Mouse (Mus musculus) brown adipose tissue, adult 24 weeks (tissue): ENCODE data around the gene 5730522E02Rik. TPM values are rescaled to one million over a fixed set of nuclear protein-coding genes. Genes with fewer than 3 reads are reported as not detected.
"Not testable (repeated sequence)": the region's sequence is repeated elsewhere in the genome, so short reads cannot be mapped to it uniquely, and the experiment has no call there.

Source experiments
- H3K27ac ChIP-seq: fragments of 200-500 bp; replicated peaks from 2 replicates; pipeline ENCODE4 v1.5.1; 2012; ENCODE audit warnings: low read depth, mild to moderate bottlenecking, low read length
- H3K4me1 ChIP-seq: fragments of 200-500 bp; 2 replicates; pipeline ENCODE4 v1.6.1; 2012; ENCODE audit warnings: low read length, mixed read lengths; ENCODE audit not compliant: control insufficient read depth, insufficient read depth, insufficient read length
- H3K4me3 ChIP-seq: fragments of 200-500 bp; 2 replicates; pipeline ENCODE4 v1.5.1; 2012; ENCODE audit warnings: low read depth, mild to moderate bottlenecking, low read length, moderate library complexity; ENCODE audit not compliant: insufficient read depth
- polyA plus RNA-seq: library from polyadenylated mRNA; stranded (reverse); fragments of >200 nt; gene quantifications from 2 replicates; pipeline ENCODE4 v1.2.4, GENCODE M21; 2012; ENCODE audit not compliant: missing spikeins, insufficient read depth, insufficient read length

Gene 5730522E02Rik
- not detected in 2 replicates for polyA plus RNA-seq

DNA sequence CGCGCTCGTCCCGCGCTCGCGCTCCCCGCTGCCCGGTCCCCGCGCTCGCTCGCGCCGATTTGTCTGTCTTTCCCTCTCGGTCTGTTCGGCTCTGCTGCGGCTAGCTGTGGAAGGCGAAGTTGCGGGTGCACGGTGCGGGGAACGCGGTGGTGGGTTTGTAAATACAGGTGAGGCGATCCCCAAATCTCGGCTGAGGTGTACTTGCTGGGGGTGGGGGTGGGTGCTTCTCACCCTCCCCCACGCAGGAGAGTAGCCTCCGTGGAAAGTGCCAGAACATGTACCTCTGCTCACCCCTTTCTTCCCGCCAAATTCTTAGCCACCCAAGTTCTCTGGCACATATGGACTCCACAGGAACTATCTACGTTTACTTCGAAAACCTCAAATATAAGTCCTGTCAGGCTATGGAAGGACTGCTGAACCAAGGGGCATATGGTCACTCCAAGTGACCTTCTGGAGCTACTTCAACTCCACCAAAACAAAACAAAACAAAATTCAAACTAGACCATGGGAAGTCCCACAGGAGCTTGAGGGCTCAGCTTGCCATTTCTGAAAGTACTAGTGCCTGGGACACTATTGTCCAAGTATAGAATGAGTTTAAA is at the start of gene 5730522E02Rik:
5730522E02Rik (minus strand) TSS at position 182 of the 599 bp plus-strand sequence.
- H3K4me1 ChIP-seq = no peaks in the 10 kb centered on the region
- H3K27ac ChIP-seq = no peak within 1 kb of the TSS
- peak within 1 kb of the TSS; percentile 71 for H3K4me3 ChIP-seq

DNA sequence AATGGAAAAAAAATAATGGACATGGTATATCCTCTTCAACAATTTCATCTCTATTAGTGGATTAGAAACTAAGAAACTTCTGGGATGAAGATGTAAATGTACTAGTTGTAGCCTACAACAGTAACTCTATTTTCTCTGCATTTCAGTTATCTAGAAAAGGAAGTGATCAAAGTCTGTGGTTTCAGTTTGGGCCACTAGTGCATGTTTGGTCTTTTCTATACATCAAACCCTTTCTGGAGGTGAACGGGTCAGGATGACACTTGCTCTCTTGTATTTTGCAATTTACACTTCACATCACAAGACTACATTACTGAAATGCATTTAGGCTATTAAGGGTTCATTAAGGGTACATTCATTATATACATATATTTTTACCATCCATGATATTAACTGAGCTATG is 26.0 kb upstream of the 5730522E02Rik start:
- no peak overlapping the region for H3K27ac ChIP-seq
- H3K4me1 ChIP-seq = no peaks in the 10 kb centered on the region
- no peak overlapping the region for H3K4me3 ChIP-seq

DNA sequence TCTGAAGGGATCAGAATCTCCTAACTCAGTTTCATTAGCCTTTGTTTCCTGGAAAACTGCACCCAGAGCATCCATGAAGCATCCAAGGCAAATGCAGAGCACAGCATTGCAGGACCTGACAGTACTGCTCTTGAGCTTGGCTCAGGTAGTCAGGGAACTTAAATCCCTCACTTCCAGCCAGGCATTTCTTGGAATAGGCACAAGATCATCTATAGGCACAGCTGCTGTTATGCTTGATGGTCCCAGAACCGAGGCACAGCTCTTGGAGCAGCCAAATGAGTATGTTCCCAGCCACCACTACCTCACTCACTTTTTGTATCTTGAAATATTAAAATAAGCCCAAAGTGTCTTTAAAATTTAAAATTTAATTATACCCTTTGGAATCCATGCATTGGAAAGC is 19.3 kb upstream of the 5730522E02Rik start:
- Histone ChIP-seq H3K4me3 (no peak overlapping the region), H3K4me1 (no peaks in the 10 kb centered on the region), H3K27ac (no peak overlapping the region)

DNA sequence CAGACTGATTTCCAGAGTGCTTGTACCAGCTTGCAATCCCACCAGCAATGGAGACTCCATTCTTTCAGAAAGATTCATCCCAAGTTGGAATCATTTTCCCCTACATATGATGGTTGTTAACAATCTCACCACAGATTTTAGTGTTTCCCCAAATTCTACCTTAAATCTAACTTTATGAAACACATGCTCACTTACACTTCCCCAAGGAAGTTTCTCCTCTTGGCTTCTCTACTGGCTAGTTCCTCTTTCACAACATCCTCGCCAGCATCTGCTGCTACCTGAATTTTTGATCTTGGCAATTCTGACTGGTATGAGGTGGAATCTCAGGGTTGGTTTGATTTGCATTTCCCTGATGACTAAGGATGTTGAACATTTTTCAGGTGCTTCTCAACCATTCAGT is 3.1 kb upstream of the 5730522E02Rik start:
- not testable (repeated sequence) for H3K4me1 ChIP-seq, H3K4me3 ChIP-seq, H3K27ac ChIP-seq

DNA sequence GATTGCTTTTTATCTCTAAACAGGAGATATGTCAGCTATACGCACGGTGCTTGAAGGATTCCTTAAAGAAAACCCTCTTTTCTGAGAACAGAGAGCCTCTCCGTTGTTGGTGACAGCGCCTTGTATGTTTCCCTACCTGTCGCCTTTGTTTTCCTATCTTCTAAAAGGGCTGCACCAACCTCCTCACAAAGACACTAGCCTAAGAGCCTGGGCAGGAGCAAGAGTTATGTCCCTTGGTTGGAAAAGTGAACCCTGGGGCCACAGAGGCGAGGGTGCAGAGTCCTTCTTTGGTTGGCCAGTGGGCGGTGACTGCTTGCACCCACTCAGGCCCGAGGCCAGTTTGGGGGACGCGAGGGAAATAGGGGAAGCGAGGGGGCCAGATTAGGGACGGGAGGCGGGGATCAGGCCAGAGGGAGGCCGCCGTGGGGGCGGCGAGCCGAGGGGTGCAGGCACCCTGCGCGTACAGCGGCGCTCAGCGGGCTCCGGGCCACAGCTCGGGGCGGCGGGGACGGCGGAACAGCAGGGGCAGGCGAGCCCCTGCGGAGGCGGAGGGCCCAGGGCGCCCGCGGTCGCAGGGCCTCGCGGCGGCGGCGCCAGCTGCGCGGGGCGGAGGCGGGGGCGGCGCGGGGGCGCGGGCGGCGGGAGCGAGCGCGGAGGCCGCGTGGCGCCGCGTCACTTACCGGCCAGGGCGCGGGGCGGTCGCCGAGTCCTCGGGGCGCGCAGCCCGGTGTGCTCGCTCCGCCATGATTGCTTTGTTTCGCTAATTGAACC is 567 bp downstream of the 5730522E02Rik start:
- Histone ChIP-seq H3K4me1 (no peaks in the 10 kb centered on the region), H3K4me3 (peak overlapping the region; percentile 71), H3K27ac (no peak overlapping the region)

DNA sequence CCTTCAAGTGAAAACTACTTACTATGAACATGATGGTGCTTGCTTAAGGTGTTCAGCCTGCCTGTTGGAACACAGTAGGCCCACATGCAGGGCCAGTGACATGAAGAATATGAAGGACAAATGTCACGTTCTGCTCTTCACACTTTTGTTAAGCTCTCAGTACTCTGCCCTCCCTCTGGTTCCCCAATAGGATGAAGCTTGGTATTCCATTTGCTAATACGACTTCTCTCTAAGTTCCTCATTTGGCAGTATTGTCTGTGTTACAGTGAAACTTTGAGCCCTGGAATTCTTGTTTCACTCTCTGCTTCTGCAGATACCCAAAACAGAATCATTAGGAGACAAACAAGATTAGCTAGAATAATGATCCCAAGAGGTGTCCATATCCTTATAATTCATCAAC is 7.1 kb downstream of the 5730522E02Rik start:
- Histone ChIP-seq H3K27ac (no peak overlapping the region), H3K4me3 (no peak overlapping the region), H3K4me1 (no peaks in the 10 kb centered on the region)

DNA sequence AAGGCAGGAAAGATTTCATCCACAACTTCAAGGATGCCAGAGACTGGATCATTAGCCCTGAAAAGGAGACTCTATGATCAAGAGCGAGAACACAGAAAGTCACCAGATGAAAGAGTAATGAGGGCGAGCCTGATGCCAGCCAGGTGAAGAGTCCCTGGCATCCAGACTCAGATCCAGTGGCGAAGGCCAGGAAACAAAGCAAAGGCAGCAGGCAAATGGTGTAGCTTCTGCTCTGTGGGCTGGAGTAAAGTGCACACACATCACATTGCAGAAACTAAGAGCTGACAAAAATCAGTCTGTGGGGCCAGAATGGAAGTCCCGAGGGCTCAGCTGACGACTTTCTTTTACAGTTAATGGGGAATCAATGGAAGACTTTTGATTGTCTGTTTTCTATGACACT is 7.7 kb downstream of the 5730522E02Rik start:
- no peak overlapping the region for H3K27ac ChIP-seq

DNA sequence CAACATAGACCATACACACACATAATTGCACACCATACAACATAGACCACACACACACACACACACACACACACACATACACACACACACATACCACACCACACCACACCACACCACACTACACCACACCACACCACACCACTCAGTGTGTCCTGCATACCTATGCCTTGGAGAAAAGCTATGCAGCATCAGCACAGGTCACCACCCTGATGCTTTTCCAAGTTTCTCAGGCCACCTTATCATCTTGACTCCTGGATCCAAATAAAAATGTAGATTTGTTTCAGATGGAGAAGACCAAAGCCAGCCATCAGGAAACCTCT is 8.8 kb downstream of the 5730522E02Rik start:
- H3K4me3 ChIP-seq = no peak overlapping the region
- no peak overlapping the region for H3K27ac ChIP-seq
- no peaks in the 10 kb centered on the region for H3K4me1 ChIP-seq

More for the DNA sequence above, 7.7 kb downstream of the 5730522E02Rik start:
- Histone ChIP-seq H3K4me1 (no peaks in the 10 kb centered on the region), H3K4me3 (no peak overlapping the region)

DNA sequence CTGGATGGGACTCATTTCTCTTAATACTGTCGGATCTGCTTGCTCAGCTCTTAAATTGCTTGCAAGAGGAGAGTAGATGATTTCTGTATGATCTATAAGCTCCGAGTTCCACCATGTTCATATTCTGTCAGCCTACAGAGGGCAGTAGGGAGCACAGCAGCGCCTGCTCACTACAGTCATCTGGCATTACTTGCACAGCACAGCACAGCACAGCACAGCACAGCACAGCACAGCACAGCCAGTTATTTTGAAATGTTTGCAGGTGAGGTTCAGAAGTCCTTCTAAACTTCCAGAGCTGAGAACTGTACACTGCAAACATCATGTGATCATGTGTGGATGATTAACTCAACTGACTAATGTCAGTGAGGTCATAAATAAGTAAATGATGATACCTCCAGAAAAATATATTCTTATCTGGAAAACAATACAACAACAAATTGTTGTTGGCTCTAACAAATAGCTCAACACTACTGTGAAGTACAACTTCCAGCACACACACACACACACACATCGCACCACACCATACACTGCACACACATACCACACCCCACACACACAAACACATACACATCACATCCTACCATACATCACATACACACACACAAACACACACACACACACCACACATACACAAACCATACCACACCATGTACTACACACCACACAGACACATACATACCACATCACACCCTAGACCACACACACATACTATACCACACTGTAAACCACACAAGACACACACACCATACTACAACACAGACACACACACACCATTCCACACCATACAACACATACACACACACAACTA is 9.4 kb downstream of the 5730522E02Rik start:
- Histone ChIP-seq H3K27ac (no peak overlapping the region), H3K4me1 (no peaks in the 10 kb centered on the region), H3K4me3 (no peak overlapping the region)

DNA sequence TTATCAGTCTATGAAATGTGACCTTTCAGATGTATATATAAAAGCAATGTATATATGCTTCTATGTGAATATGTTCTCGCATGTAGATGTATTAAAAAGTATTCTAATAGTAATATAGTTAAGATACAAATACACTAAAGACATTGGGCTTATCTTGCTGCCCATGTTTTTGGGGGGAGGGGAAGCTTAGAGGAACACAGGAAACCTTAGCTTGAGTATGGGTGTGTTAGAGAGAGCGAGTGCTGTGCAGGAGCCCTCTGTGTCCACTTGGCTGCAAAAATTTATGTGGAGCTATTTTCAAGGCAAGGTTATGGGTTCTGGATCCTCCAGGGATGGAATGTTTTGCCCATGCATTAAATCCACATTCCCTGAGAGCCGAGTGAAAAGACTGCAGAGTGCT is 15.1 kb downstream of the 5730522E02Rik start:
- no peak overlapping the region for H3K4me3 ChIP-seq
- no peak overlapping the region for H3K27ac ChIP-seq
- H3K4me1 ChIP-seq = no peaks in the 10 kb centered on the region

DNA sequence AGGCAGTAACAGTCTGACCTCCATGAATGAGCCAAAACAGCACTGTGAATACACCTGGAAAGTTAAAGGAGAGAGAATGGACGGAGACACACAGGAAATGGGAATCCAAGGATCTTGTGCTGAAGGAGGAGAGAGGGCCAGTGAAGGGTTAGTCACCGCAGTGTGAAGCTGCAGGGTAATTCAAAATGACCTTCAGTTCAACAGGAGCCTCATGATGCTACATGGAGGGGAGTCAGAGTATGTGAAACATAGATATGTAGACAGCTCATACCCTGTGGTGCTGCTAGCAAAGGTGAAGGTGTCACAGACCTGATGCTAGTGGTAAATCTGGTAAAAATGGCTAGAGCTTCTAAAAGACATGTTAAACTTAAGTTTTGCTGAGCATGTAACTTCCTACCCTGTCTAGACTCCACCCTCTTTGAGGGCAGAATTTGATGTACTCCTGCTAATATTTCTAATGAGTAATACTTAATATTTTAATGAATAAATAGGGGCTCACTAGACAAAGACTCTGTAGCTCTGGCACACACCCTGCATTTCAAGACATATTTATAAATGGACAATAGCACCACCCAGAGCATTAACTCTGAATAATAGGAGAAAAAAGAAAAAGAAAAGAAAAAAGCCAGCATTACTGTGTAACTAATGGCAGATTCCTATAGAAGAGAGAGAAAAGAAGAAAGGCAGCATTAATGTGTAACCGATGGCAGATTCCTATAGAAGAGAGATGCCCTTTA is 23.2 kb downstream of the 5730522E02Rik start:
- no peak overlapping the region for H3K4me3 ChIP-seq
- no peaks in the 10 kb centered on the region for H3K4me1 ChIP-seq
- H3K27ac ChIP-seq = no peak overlapping the region

DNA sequence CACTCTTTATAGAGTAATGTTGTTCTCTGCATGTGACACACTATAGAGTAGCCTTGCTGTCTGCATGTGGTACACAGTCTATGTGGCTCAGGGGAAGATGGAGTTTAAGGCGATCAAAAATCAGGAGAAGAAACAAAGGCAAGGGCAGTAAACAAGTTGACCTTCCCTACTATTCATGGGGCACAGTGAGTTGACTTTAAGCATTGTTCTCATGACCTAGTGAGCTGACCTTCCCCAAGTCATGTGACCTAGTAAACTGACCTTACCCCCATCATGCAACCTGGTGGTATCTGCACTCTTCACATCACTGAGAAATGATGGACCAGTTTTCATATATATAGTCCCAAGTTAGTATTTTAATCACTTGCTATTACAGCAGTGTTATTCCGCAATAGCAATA is 40.0 kb downstream of the 5730522E02Rik start:
- no peak overlapping the region for H3K4me3 ChIP-seq
- no peaks in the 10 kb centered on the region for H3K4me1 ChIP-seq
- no peak overlapping the region for H3K27ac ChIP-seq

DNA sequence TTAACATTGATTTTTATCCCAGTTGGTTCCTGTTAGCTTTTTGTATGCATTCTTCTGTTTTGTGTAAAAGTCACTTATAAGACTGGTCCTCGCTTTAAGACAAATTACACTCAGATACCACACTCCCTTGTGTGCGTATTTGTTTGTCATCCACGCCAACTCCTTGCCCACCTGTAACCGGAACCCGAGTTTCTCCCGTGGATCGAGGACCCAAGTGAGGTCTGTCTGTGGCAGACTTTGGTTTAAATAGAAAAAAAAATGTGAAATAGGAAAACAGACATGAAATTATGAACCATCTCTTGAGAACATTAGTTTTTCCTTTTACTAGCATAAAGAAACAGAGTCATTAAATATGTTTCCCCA is 43.0 kb downstream of the 5730522E02Rik start:
- Histone ChIP-seq H3K27ac (no peak overlapping the region), H3K4me1 (no peaks in the 10 kb centered on the region), H3K4me3 (no peak overlapping the region)

DNA sequence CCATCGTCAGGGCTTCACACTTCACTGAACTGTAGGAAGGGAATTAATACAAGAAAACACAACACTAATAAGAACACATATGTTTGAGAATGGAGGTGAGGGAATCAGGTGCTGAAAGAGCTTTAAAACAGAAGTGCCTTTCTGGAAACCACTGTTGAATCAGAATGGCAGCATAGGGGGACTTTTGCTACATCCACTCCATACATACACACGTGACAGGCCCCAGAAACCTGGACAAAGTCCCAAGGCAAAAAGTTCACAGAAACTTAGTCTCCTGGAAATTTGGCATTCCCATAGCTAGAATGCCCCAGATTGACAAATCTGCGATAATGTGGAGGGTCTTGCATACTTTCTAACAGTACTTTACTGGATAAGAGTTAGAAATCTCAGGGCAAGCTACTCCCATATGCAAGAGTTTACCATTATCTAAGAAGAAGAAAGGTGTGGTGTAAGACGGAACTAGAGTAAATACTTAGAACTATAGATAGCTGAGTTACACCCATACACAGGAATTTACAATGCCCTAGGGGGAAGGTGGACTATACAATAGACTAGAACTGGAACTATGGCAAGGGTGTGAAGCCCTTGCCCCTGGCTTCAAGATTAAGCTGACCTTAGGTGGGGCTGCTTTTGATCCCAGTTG is 43.5 kb downstream of the 5730522E02Rik start:
- Histone ChIP-seq H3K4me1 (no peaks in the 10 kb centered on the region), H3K4me3 (no peak overlapping the region), H3K27ac (no peak overlapping the region)
